Mouse (Mus musculus) CD8-positive naive resting alpha-beta T cell, adult 2 months (primary cell): Measurements from ENCODE around the gene Leo1.

Experiments used
- DNase-seq, 2 experiments: peaks; one replicate each; pipeline ENCODE4 v3.0.0; 2022; ENCODE audit warnings: low read depth in 2 of 2, low spot score in 2 of 2

The Leo1 gene

DNA sequence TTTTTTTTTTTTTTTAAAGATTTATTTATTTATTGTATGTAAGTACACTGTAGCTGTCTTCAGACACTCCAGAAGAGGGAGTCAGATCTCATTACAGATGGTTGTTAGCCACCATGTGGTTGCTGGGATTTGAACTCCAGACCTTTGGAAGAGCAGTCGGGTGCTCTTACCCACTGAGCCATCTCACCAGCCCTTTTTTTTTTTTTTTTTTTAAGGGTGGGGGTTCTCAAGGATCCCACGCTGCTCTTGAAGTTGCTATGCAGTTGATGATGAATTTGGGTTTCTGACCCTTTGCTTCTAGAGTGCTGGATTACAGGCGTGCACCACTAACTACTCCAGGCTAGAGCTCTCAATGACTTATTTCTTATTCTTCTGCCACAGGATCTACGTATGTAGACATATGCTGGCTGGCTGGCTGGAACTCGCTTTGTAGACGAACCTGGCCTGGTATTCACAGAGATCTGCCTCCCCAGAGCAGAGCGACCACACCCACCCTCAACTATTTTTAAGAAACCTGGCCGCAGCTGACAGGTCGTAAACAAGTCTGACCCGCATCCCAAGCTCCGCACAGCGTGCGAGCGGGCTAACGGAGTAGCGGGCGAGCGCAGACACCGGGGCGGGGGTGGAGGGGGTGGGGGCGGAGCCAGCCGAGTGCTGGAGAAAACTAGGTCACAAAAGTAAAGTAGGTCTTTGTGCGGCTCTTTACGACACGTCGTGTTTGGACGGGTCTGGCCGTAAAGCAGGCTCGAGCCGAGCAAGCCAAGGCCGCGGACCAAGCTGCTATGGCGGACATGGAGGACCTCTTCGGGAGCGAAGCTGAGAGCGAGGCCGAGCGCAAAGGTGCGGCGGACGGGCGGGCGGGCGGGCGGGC lies at the start of gene Leo1:
Gene Leo1, plus strand, starts transcription at position 729 of the 871 bp plus-strand sequence.
- DNase-seq = peak; percentile 75 to 77

DNA sequence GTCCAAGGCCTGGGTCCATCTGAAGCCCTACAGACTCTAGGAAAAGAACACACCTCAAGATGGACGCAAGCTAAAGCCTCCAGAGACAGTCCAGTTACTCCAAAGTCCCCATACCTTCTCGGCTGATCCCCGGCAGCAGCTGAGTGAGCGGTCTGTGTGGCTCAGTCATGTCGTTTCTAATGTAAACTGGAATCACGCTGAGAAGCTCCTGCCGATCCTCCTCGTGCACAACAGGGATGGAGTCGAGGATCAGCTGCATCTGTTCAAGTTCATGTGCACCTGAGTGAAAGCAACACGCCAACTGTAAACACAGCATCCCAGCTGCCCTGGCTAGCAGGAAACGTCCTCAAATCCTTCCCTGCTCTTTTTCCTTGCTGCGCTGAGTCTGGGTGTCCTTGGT lies 48.1 kb upstream of the Leo1 start:
- no peak for DNase-seq

- no peak for DNase-seq
These were observed 45.4 kb upstream of the Leo1 start for GRCm38 (mm10) chr9:75395971-75396370.

GRCm38 (mm10) chr9:75399069-75399468 lies 42.3 kb upstream of the Leo1 start:
- DNase-seq = no peak

DNA sequence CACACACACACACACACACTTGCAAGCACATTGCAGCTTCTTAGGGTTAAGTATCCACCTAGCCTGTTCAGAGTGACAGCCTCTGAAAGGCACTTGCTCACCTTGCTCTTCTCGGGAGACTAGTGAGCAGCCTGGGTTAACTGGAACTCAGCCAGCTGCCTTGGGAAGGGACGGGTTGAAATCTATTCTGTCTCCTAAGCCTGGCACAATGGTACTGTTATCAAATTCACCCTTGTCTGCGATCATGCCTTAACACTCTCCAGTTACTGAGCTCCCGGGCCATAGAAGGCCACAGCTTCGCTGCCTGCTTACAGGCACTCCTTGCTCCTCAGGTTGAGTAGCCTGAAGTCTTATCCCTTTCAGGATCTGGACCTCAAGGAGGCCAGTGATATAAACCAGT lies 40.7 kb upstream of the Leo1 start:
- no peak for DNase-seq

- DNase-seq = peak; percentile 14 to 29
These were observed 39.5 kb upstream of the Leo1 start for GRCm38 (mm10) chr9:75401593-75402504.

- DNase-seq = no peak
These were observed 37.8 kb upstream of the Leo1 start for GRCm38 (mm10) chr9:75403520-75403919.

DNA sequence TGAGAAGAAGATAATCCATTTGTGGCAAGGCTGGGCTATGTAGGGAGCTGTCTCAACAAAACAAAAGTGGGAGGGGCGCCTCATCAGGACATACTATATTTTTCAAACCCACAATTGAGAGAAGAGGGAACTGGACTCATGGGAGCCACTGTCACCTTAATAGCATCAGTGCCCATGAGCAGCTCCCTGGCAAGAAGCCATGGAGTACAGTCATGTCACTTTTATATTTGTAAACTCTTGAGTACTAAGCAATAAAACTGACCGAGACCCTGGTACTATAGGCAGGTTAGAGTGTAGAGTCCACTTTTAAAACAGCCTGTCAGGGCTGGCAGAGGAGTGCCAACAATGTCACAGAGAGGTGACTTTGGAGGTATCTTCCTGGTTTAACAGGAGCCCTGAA lies 35.2 kb upstream of the Leo1 start:
- DNase-seq = no peak

GRCm38 (mm10) chr9:75407803-75408202 lies 33.5 kb upstream of the Leo1 start:
- DNase-seq = no peak

DNA sequence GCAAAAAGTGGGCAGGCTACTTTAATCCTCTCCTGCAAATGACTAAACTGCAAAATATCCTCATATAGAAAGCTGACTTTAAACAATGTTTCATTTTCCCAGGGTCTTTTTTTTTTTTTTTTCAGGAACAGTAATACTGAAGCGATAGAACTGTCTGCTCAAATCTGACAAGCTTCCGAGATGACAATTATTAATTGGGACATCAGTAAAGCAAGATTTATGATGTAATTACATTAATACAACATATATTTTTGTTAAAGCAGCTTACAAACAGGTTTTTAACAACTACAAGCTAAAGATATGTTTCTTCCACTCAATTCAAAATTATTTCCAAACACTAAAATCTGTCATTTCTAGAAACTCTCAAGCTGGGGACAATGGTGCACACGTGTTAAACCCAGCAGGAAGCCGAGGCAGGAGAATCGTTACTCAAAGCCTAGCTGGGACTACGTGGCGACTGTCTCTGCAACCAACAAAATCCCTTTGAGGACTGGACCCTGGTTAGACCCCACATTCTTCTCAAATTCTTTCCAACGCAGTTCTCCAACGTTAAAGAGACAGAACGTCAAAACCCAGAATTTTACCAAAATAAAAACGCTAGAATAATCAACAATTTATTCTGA lies 33.0 kb upstream of the Leo1 start:
- no peak for DNase-seq

GRCm38 (mm10) chr9:75409031-75409851 lies 32.1 kb upstream of the Leo1 start:
- peak; percentile 46 to 48 for DNase-seq

GRCm38 (mm10) chr9:75409852-75410378 lies 31.4 kb upstream of the Leo1 start, which contains the start of gene Mapk6:
Gene Mapk6 (minus strand): TSS chr9:75410005.
- peak; percentile 99 for DNase-seq

- no peak for DNase-seq
These were observed 30.3 kb upstream of the Leo1 start for GRCm38 (mm10) chr9:75410868-75411487.

DNA sequence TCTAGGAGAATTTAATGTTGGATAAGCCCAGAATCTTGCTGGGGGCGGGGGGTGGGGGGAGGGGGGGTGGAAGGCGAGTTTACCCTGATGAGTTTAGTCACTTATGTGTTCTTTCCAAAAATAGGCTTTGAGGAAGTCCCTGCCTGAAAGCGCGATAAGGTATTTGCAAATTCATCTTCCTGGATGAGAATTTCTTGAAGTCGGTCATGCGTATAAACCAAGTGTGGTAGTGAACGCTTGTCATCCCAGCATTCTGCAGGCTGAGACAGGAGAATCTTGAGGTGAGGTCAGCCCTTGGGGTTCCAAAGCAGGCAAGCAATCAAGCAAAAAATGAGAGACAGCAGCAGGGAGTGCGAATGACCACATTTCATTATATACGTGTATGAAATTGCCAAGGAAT lies 29.7 kb upstream of the Leo1 start:
- DNase-seq = no peak

GRCm38 (mm10) chr9:75413206-75413605 lies 28.1 kb upstream of the Leo1 start:
- DNase-seq = no peak

DNA sequence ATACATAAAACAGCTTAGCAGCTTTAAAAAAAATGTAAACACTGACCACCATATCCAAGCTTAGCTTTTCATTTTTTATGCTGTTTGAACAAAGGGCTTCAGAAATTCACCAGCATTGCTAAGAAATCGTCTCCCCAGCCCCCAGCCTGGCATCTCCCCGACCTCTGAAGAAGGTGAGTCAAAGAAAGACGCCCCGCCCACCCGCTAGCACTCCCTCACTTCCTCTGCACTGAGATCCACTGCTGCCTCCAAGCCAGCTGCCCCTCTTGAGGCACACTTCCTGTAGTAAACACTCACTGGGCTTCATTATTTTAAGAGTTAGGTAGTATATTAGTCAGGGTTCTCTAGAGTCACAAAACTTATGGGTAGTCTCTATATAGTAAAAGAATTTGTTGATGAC lies 27.1 kb upstream of the Leo1 start:
- peak in 1 of 2 experiments; percentile 40 for DNase-seq

- no peak for DNase-seq
These were observed 19.1 kb upstream of the Leo1 start for GRCm38 (mm10) chr9:75422251-75422691.

GRCm38 (mm10) chr9:75423683-75424082 lies 17.6 kb upstream of the Leo1 start:
- no peak for DNase-seq

GRCm38 (mm10) chr9:75424358-75425150 lies 16.8 kb upstream of the Leo1 start:
- no peak for DNase-seq
